Mouse (Mus musculus) stomach, postnatal 0 days (tissue): ENCODE measurements at regions not wholly inside any gene's neighbourhood (a gene's known extent, or its start where the extent isn't known, plus 50 kb on each side); places are given as distances from the start of the nearest gene placed in this dataset.

Experiments used
- CTCF ChIP-seq: IDR thresholded peaks from 2 replicates; pipeline ENCODE4 v1.5.1; 2016; ENCODE audit warnings: antibody characterized with exemption, low read depth, mild to moderate bottlenecking, moderate library complexity
- EP300 ChIP-seq: optimal IDR thresholded peaks from 2 replicates; pipeline ENCODE3; 2016; ENCODE audit warnings: antibody characterized with exemption

DNA sequence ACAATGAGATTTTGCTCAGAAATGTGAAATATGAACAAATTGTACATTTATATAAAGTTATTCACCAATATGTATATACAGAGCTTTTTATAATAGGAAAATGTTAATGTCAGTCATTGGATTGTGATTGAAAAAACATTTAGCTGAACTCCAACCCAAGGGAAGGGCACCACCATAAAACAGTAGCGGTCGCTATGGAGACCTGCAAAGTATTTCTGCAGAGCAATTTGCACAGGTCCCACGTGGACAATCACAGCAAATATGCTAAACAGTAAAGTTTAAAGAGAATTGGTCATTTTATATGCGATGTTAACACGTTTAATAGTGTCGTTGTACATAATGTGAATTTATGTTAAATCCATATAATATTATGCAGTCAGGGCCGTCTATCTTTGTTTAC is 117.8 kb upstream of the 1700066M21Rik start:
- TF ChIP-seq CTCF (no peak), EP300 (no peak)
